Mouse (Mus musculus) lung, adult 2 months (tissue): ENCODE data around the gene Lamtor4.

Experiments used
- CTCF ChIP-seq: fragments of 200-500 bp; IDR thresholded peaks from 2 replicates; pipeline ENCODE4 v1.5.1; 2011; ENCODE audit warnings: mild to moderate bottlenecking, low read length, control low read depth; ENCODE audit not compliant: insufficient read depth
- POLR2A ChIP-seq: fragments of 200-500 bp; IDR thresholded peaks from 2 replicates; pipeline ENCODE4 v1.6.1; 2011; ENCODE audit warnings: low read depth, mild to moderate bottlenecking, control low read depth, low read length, borderline replicate concordance; ENCODE audit errors: extremely low read depth

GRCm38 (mm10) chr5:138260051-138260450 is 4.8 kb downstream of the Lamtor4 start:
- no peak for TF ChIP-seq CTCF
- TF ChIP-seq POLR2A: no peak
